Mouse (Mus musculus) v-Abl transformed pro-B cells (cell line): ENCODE data around the gene Sept9.

Experiments
- in situ Hi-C, 2 experiments: fragments of 400-800 bp; cut with MboI; formaldehyde crosslinking; loops; one replicate each; pipeline ENCODE4 v1.15.1; 2025; ENCODE audit not compliant: unreplicated experiment in 2 of 2

Gene Sept9

GRCm38 (mm10) chr11:117199282-117200175, at the start of gene Sept9:
TSS of gene Sept9 (plus strand) at chr11:117199661.
- in situ Hi-C loops, result loop anchor here (10.0 to 25.0 kb wide), 5 partner anchors 312 to 1738 kb away; no protein-coding TSS in a partner anchor

- in situ Hi-C loops, result no loop called here
Observed at GRCm38 (mm10) chr11:117150467-117150966, 48.9 kb upstream of the Sept9 start.

GRCm38 (mm10) chr11:117151461-117151860, 48.0 kb upstream of the Sept9 start:
- in situ Hi-C loops, result no loop called here

GRCm38 (mm10) chr11:117152541-117152940, 46.9 kb upstream of the Sept9 start:
- in situ Hi-C loops, result no loop called here

GRCm38 (mm10) chr11:117153553-117153952, 45.9 kb upstream of the Sept9 start:
- in situ Hi-C loops, result no loop called here

GRCm38 (mm10) chr11:117154088-117154815, 45.2 kb upstream of the Sept9 start:
- in situ Hi-C loops, result no loop called here

- in situ Hi-C loops, result no loop called here
Observed at GRCm38 (mm10) chr11:117156725-117157124, 42.7 kb upstream of the Sept9 start.

- in situ Hi-C loops, result no loop called here
Observed at GRCm38 (mm10) chr11:117158343-117158742, 41.1 kb upstream of the Sept9 start.

GRCm38 (mm10) chr11:117159257-117159945, 40.1 kb upstream of the Sept9 start:
- in situ Hi-C loops, result no loop called here

- in situ Hi-C loops, result no loop called here
Observed at GRCm38 (mm10) chr11:117159946-117160307, 39.5 kb upstream of the Sept9 start.

- in situ Hi-C loops, result no loop called here
Observed at GRCm38 (mm10) chr11:117160791-117161190, 38.7 kb upstream of the Sept9 start.

GRCm38 (mm10) chr11:117161574-117161973, 37.9 kb upstream of the Sept9 start:
- in situ Hi-C loops, result no loop called here

- in situ Hi-C loops, result no loop called here
Observed at GRCm38 (mm10) chr11:117163098-117163497, 36.4 kb upstream of the Sept9 start.

- in situ Hi-C loops, result no loop called here
Observed at GRCm38 (mm10) chr11:117163771-117164170, 35.7 kb upstream of the Sept9 start.

- in situ Hi-C loops, result no loop called here
Observed at GRCm38 (mm10) chr11:117168278-117169087, 31.0 kb upstream of the Sept9 start.

GRCm38 (mm10) chr11:117169088-117169635, 30.3 kb upstream of the Sept9 start:
- in situ Hi-C loops, result no loop called here

GRCm38 (mm10) chr11:117169801-117170565, 29.5 kb upstream of the Sept9 start:
- in situ Hi-C loops, result loop anchor here in 1 of 2 experiments (10.0 kb wide), 1 partner anchor 285 kb away; no protein-coding TSS in a partner anchor

GRCm38 (mm10) chr11:117174098-117174892, 25.2 kb upstream of the Sept9 start:
- in situ Hi-C loops, result loop anchor here in 1 of 2 experiments (10.0 kb wide), 1 partner anchor 289 kb away; no protein-coding TSS in a partner anchor
